Mouse (Mus musculus) ES-Bruce4 (cell line): Measurements from ENCODE around the gene Glis3. TPM values are rescaled to one million over a fixed set of nuclear protein-coding genes. Genes with fewer than 3 reads are reported as not detected.

Experiments
- H3K27ac ChIP-seq: 2 replicates; pipeline ENCODE4 v1.5.1; 2012; ENCODE audit warnings: low read length, inconsistent platforms; ENCODE audit not compliant: insufficient read depth
- H3K27me3 ChIP-seq: 2 replicates; pipeline ENCODE4 v1.6.1; 2012; ENCODE audit warnings: mild to moderate bottlenecking, low read length, inconsistent platforms; ENCODE audit not compliant: control insufficient read depth, poor library complexity, insufficient read depth, severe bottlenecking
- H3K36me3 ChIP-seq: 2 replicates; pipeline ENCODE4 v1.6.1; 2012; ENCODE audit warnings: inconsistent platforms, mild to moderate bottlenecking, low read length, moderate library complexity; ENCODE audit not compliant: control insufficient read depth, poor library complexity, insufficient read depth, severe bottlenecking
- H3K4me1 ChIP-seq: one replicate; pipeline ENCODE4 v1.8.1; 2011; ENCODE audit warnings: low read length; ENCODE audit not compliant: control insufficient read depth, insufficient read depth
- H3K4me3 ChIP-seq: 2 replicates; pipeline ENCODE4 v1.5.1; 2011; ENCODE audit warnings: low read depth, mild to moderate bottlenecking, low read length
- H3K9ac ChIP-seq: 2 replicates; pipeline ENCODE4 v1.6.1; 2012; ENCODE audit warnings: low read depth, mild to moderate bottlenecking, inconsistent platforms; ENCODE audit not compliant: poor library complexity, severe bottlenecking
- H3K9me3 ChIP-seq: replicated peaks from 2 replicates; pipeline ENCODE4 v1.6.1; 2012; ENCODE audit warnings: mild to moderate bottlenecking, low read length, inconsistent platforms; ENCODE audit not compliant: control insufficient read depth, poor library complexity, insufficient read depth, severe bottlenecking
- CTCF ChIP-seq: IDR thresholded peaks from one replicate; pipeline ENCODE4 v1.8.1; 2011; ENCODE audit warnings: low read depth, low read length
- EP300 ChIP-seq: IDR thresholded peaks from 2 replicates; pipeline ENCODE4 v1.6.1; 2011; ENCODE audit warnings: low read depth, low read length; ENCODE audit not compliant: insufficient read depth
- POLR2A ChIP-seq: IDR thresholded peaks from one replicate; pipeline ENCODE4 v1.8.1; 2011; ENCODE audit warnings: low read length; ENCODE audit not compliant: insufficient read depth
- polyA plus RNA-seq: library from polyadenylated mRNA; stranded (reverse); fragments of >200 nt; gene quantifications from 2 replicates; pipeline ENCODE4 v1.2.4, GENCODE M21; 2011; ENCODE audit warnings: low read depth; ENCODE audit not compliant: missing spikeins, insufficient read depth, insufficient read length

Gene Glis3
- polyA plus RNA-seq, 1 experiment = 5.5 TPM

DNA sequence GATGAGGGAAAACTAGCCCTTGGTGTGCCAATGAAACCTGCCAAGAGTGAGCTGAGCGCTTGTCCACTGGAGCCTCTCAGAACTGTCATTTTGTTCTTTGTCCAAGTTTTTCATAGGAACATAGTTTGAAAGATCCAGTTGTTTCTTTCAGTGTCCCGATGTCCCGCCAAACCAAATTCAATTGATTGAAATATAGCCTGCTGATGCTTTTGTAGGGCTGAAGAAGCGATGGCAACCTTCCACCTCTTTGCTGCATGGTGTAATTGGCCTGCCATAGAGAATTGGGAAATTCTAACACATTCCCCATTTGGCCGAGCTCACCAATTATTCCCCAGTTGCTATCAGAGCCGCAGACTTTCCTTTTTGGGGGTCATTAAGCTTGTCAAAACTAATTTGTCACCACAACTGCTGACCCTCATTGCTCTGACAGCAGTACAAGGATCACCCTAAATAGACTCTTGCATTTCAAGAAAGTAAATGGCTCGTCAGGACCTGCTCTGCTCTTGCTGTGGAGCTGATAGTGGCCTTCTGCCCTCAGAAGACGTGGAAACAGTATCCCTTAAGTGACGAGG lies 299.1 kb downstream of the Glis3 start:
- H3K27ac ChIP-seq = no peak overlapping the region
- H3K4me3 ChIP-seq = no peak overlapping the region
- TF ChIP-seq CTCF (no peak), EP300 (no peak), POLR2A (no peak)
- no peak overlapping the region for H3K9ac ChIP-seq
- no peaks in the 10 kb centered on the region for H3K4me1 ChIP-seq
- H3K9me3 ChIP-seq = no peaks in the 10 kb centered on the region
- H3K27me3 ChIP-seq = no peaks in the 10 kb centered on the region
- no peaks in the 10 kb centered on the region for H3K36me3 ChIP-seq

DNA sequence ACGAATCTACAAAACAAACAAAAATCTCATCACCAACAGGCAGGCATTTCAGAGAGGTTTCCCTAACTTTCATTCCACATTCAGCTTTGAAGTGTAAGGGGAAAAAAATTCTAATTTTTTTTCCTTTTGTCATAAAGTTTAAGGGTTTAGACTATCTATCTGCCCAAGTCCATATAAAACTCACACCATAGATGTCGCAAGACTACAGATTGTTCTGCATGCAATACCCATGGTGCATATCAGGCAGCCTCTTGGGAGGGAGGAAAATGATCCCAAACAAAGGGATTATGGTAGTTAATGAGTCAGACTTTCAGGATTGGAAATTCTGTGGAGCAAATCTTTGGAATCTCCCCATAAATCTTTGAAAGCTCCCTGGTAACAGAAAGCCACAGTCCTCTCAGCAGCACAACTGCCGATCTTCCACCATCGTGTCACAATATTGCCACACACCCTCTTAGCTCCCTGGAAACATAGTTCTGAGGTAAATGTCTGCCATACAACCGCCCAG lies 302.0 kb downstream of the Glis3 start:
- Histone ChIP-seq H3K4me1 (peaks cover 1% of the 10 kb centered on the region), H3K27me3 (no peaks in the 10 kb centered on the region), H3K9ac (no peak overlapping the region), H3K4me3 (no peak overlapping the region), H3K9me3 (no peaks in the 10 kb centered on the region), H3K36me3 (no peaks in the 10 kb centered on the region), H3K27ac (no peak overlapping the region)
- TF ChIP-seq CTCF (no peak), POLR2A (no peak), EP300 (no peak)

DNA sequence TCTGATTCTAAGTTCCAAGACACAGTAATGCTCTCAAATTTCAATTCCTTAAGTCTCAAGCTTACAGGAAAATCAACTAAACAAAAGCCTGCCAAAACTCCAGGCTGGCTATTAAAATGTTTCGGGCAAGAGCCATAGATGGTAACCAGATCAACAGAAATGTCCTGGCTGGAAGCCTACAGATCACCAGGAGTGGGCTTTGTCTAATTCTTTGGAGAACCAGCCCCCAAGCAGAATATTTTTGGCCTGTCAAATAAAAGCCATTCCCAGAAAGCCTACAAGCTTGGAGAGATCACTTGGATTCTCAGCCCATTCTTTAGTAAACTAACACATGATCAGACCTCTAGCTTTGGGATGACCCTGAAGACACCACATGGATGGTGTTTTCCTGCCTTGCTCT lies 303.5 kb downstream of the Glis3 start:
- no peak overlapping the region for H3K4me3 ChIP-seq
- H3K27ac ChIP-seq = no peak overlapping the region
- peaks cover 1% of the 10 kb centered on the region for H3K4me1 ChIP-seq
- H3K9ac ChIP-seq = no peak overlapping the region
- no peaks in the 10 kb centered on the region for H3K9me3 ChIP-seq
- no peaks in the 10 kb centered on the region for H3K36me3 ChIP-seq
- TF ChIP-seq CTCF = no peak
- TF ChIP-seq EP300 = no peak
- no peak for TF ChIP-seq POLR2A
- H3K27me3 ChIP-seq = no peaks in the 10 kb centered on the region

DNA sequence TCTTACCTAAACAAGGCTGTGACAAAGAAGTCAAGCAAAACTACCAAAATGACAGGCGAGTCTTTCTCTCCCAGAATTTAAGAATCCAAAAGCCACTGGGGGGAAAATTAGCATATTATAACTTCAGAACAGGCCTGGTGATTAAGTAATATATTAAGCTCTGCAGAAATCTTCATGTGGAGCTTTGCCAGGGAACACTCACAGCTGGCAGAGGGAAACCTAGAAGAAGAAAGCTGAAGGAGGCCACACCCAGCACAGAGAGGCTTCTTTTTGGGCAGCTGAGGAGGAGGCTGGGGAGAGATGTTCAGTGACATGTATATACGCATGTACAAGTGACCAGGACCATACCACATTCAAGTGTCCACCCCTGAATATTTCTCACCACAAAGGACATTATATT lies 304.1 kb downstream of the Glis3 start:
- Histone ChIP-seq H3K27me3 (no peaks in the 10 kb centered on the region), H3K9ac (no peak overlapping the region), H3K27ac (no peak overlapping the region), H3K4me3 (no peak overlapping the region), H3K36me3 (no peaks in the 10 kb centered on the region), H3K9me3 (no peaks in the 10 kb centered on the region), H3K4me1 (peaks cover 1% of the 10 kb centered on the region)
- no peak for TF ChIP-seq POLR2A
- no peak for TF ChIP-seq EP300
- no peak for TF ChIP-seq CTCF

DNA sequence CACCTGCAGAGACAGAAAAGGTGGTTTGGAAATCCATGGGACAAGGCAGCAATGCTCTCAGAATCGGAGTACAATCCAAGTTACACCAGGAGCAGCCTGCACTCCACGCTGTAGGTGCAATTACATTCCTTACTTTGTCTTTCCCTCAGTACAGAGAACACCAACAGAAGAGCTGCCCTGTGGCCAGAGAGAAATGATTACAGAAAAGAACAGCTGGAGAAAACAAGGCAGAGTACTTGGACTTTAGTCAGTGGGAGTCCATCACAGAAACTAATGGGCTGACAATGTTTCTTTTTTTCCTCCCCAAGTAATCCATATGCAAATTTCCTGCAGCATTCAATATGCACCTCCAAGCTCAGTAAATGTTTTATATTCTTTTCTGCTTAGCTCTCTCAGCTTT lies 305.4 kb downstream of the Glis3 start:
- Histone ChIP-seq H3K4me3 (no peak overlapping the region), H3K4me1 (peaks cover 1% of the 10 kb centered on the region), H3K27me3 (no peaks in the 10 kb centered on the region), H3K9ac (no peak overlapping the region), H3K36me3 (no peaks in the 10 kb centered on the region), H3K27ac (no peak overlapping the region), H3K9me3 (no peaks in the 10 kb centered on the region)
- TF ChIP-seq POLR2A (no peak), EP300 (no peak), CTCF (no peak)

DNA sequence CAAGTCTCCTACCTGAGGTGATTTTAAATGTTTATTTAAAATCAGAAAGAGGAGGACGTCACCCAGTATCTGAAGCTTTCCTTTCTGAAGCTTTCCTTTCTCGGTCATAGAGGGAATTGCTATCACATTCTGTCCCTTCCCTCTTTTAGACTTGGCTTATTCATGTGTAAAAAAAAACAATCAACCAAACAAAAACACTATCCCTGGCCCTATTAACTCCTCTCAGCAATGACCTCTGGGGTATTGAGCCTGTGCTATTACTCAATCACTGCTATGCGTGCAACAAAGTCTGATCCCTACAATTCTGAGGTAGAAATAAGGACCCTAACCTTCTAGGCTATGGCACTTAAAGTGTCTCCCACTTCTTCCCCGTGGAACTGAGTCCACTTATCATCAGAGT lies 311.7 kb downstream of the Glis3 start:
- Histone ChIP-seq H3K27me3 (no peaks in the 10 kb centered on the region), H3K9me3 (no peaks in the 10 kb centered on the region), H3K4me1 (peaks cover 1% of the 10 kb centered on the region), H3K27ac (no peak overlapping the region), H3K9ac (no peak overlapping the region), H3K36me3 (no peaks in the 10 kb centered on the region), H3K4me3 (no peak overlapping the region)
- TF ChIP-seq EP300 (no peak), POLR2A (no peak), CTCF (no peak)
